Comparison of ENCODE assay signal across 15 mouse cellular contexts in the genomic region with DNA sequence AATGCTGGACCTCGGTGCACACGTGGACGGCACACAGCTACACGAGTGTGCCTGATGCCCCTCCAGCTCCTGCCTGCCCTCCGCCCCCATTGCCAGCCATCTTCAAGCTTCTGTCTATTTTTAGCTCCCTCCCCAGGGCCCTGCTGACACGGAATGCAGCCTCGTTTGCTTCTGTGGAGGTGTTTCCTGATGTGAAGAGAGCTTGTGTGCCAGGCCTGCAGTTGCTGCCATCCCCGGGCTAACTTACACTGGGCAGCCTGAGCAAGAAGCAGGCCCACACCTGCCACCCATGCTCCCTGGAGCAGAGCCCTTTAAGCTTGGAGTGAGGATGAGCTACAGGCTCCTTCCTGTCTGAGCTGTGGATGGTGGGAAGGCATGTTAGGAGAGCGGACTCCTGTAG. TPM values are rescaled to one million over a fixed set of nuclear protein-coding genes. Genes with fewer than 3 reads are reported as not detected.
DNase-seq lines count a peak whose midpoint lies in the region; TF ChIP-seq lines count a peak whose summit lies in the region.
"Had no signal": no experiment of that assay in that cellular context is flagged by ENCODE, and none has a peak within 500 bp of the region (broad histone marks: within the 10 kb centered on the region; RNA-seq: fewer than 3 reads in every experiment).

No protein-coding gene starts in this region.

- TF ChIP-seq CTCF in gastrocnemius, adult 2 months (IDR thresholded peaks at IDR 0.05), result no peak

- no peak overlapping the region for H3K4me3 ChIP-seq in gastrocnemius, adult 2 months
- H3K4me3 ChIP-seq: embryonic facial prominence, embryonic 12.5 days; hindbrain, embryonic 10.5 days; liver, embryonic 15.5 days; neural tube, embryonic 15.5 days had no signal

- intact Hi-C loops in gastrocnemius, adult 2 months (cut with DNase I), result no loop called here
- intact Hi-C loops in gastrocnemius, postnatal 36 days (cut with DNase I), result no loop called here
- intact Hi-C loops in heart, postnatal 10 days (cut with DNase I), result no loop called here
- intact Hi-C loops in left cerebral cortex, postnatal 36 days (cut with DNase I), result no loop called here

- H3K27ac ChIP-seq in gastrocnemius, adult 2 months, result peak overlapping the region; percentile 76
- H3K27ac ChIP-seq: embryonic facial prominence, embryonic 12.5 days; hindbrain, embryonic 10.5 days; neural tube, embryonic 15.5 days; stomach, postnatal 0 days had no signal

- DNase-seq in gastrocnemius, adult 2 months, result peak; percentile 74
- DNase-seq in gastrocnemius, postnatal 36 days, result no peak
- DNase-seq in retina, postnatal 1 day, result peak; percentile 50
- no peak for DNase-seq in retina, embryonic 14.5 days (ENCODE audit: low spot score)
- DNase-seq in heart, postnatal 10 days, result peak; percentile 75 to 77
- no peak for DNase-seq in left cerebral cortex, postnatal 36 days (ENCODE audit: low spot score in 2 of 2)
- DNase-seq in kidney, postnatal 10 days, result no peak
- no peak for DNase-seq in embryo, embryonic 10 days (ENCODE audit: low spot score)
- DNase-seq: lung, postnatal 14 days; right cerebral cortex, adult 18-20 months had no signal

RNA-seq across cellular contexts. Expression of a gene that starts 11.8 kb away (rescaled TPM):
- total RNA-seq in gastrocnemius, adult 2 months (2021), result 1 to 10 TPM; 3.4 to 7.3 TPM
- total RNA-seq in gastrocnemius, postnatal 36 days (2021), result 1 to 10 TPM; 7.1 to 8.0 TPM
- 10 to 100 TPM; 30.2 to 31.3 TPM for total RNA-seq in heart, postnatal 10 days (2021)
- 10 to 100 TPM; 28.0 to 31.2 TPM for total RNA-seq in left cerebral cortex, postnatal 36 days (2021)

RNA-seq across cellular contexts. Expression of a gene that starts 29.3 kb away (rescaled TPM):
- total RNA-seq in gastrocnemius, adult 2 months (2021), result not detected
- total RNA-seq in gastrocnemius, postnatal 36 days (2021), result not detected
- not detected for total RNA-seq in heart, postnatal 10 days (2021)
- under 1 TPM in 1 of 2 experiments, not detected in 1; 0.35 TPM for total RNA-seq in left cerebral cortex, postnatal 36 days (2021)

RNA-seq across cellular contexts. Expression of a gene that starts 34.8 kb away (rescaled TPM):
- total RNA-seq in gastrocnemius, adult 2 months (2021), result 10 to 100 TPM; 18.1 to 19.3 TPM
- 10 to 100 TPM; 14.4 to 17.3 TPM for total RNA-seq in gastrocnemius, postnatal 36 days (2021)
- total RNA-seq in heart, postnatal 10 days (2021), result 10 to 100 TPM; 27.3 to 33.4 TPM
- total RNA-seq in left cerebral cortex, postnatal 36 days (2021), result 10 to 100 TPM; 45.9 to 47.8 TPM

RNA-seq across cellular contexts. Expression of a gene that starts 56.6 kb away (rescaled TPM):
- not detected for total RNA-seq in gastrocnemius, adult 2 months (2021)
- total RNA-seq in gastrocnemius, postnatal 36 days (2021), result not detected
- total RNA-seq in heart, postnatal 10 days (2021), result 100 to 1,000 TPM in 1 of 2 experiments, 10 to 100 TPM in 1; 95.9 to 112 TPM
- total RNA-seq in left cerebral cortex, postnatal 36 days (2021), result 10 to 100 TPM; 10.2 to 17.0 TPM

Comparison
In these comparisons a context has a peak if more than half of its experiments do, and no peak if none do; other contexts are left out.
1. DNase-seq: peak in gastrocnemius, adult 2 months (single experiment), retina, postnatal 1 day (single experiment) and heart, postnatal 10 days (2 of 2); none in gastrocnemius, postnatal 36 days (0 of 2), retina, embryonic 14.5 days (single experiment), left cerebral cortex, postnatal 36 days (0 of 2), kidney, postnatal 10 days (single experiment) and embryo, embryonic 10 days (single experiment).